Mouse (Mus musculus): ENCODE results near the gene Pds5b. TPM values are rescaled to one million over a fixed set of nuclear protein-coding genes. Genes with fewer than 3 reads are reported as not detected.
"Not testable (repeated sequence)": the region's sequence is repeated elsewhere in the genome, so short reads cannot be mapped to it uniquely, and the experiment has no call there.

Pds5b gene
- total and polyA plus RNA-seq, 3 experiments: 3.7 to 16.1 (median 15.6) TPM

- H3K4me3 ChIP-seq: no peak overlapping the region
- DNase-seq: no peak
- no peaks in the 10 kb centered on the region for H3K27me3 ChIP-seq (ENCODE audit: control insufficient read depth, insufficient read depth, low read length)
- no peaks in the 10 kb centered on the region for H3K79me2 ChIP-seq (replicated peaks; ENCODE audit: control insufficient read depth, insufficient read depth, low read length)
- H3K9ac ChIP-seq (ENCODE audit: low read depth, low read length): no peak overlapping the region
- no peak overlapping the region for H3K27ac ChIP-seq
- intact Hi-C loops (cut with DNase I): no loop called here
- H3K4me1 ChIP-seq (ENCODE audit: control insufficient read depth, insufficient read depth, low read length): no peaks in the 10 kb centered on the region
- WGBS: 66% methylated on average over 9 of the region's 9 CpGs
- no peaks in the 10 kb centered on the region for H3K36me3 ChIP-seq (ENCODE audit: control insufficient read depth, insufficient read depth, low read length)
- TF ChIP-seq POLR2A (IDR thresholded peaks at IDR 0.05; ENCODE audit: insufficient read depth, low read depth, low read length) (no peak), CTCF (IDR thresholded peaks at IDR 0.05) (no peak), EP300 (IDR thresholded peaks at IDR 0.05; ENCODE audit: insufficient read depth, low read depth, low read length) (no peak)
These were observed 157.2 kb downstream of the Pds5b start for GRCm38 (mm10) chr5:150830718-150831117.

GRCm38 (mm10) chr5:150836782-150837181 lies 163.2 kb downstream of the Pds5b start:
- Histone ChIP-seq H3K27me3 (ENCODE audit: control insufficient read depth, insufficient read depth, low read length) (no peaks in the 10 kb centered on the region), H3K27ac (no peak overlapping the region), H3K79me2 (replicated peaks; ENCODE audit: control insufficient read depth, insufficient read depth, low read length) (no peaks in the 10 kb centered on the region), H3K9ac (ENCODE audit: low read depth, low read length) (no peak overlapping the region), H3K36me3 (ENCODE audit: control insufficient read depth, insufficient read depth, low read length) (no peaks in the 10 kb centered on the region), H3K4me1 (ENCODE audit: control insufficient read depth, insufficient read depth, low read length) (peaks cover 1% of the 10 kb centered on the region; the same call in 1 of the 2 replicates), H3K4me3 (no peak overlapping the region)
- WGBS: 96% methylated on average over 8 of the region's 8 CpGs
- no peak for DNase-seq
- intact Hi-C loops (cut with DNase I): no loop called here
- TF ChIP-seq POLR2A (IDR thresholded peaks at IDR 0.05; ENCODE audit: insufficient read depth, low read depth, low read length): no peak
- no peak for TF ChIP-seq CTCF (IDR thresholded peaks at IDR 0.05)
- TF ChIP-seq EP300 (IDR thresholded peaks at IDR 0.05; ENCODE audit: insufficient read depth, low read depth, low read length): no peak

DNA sequence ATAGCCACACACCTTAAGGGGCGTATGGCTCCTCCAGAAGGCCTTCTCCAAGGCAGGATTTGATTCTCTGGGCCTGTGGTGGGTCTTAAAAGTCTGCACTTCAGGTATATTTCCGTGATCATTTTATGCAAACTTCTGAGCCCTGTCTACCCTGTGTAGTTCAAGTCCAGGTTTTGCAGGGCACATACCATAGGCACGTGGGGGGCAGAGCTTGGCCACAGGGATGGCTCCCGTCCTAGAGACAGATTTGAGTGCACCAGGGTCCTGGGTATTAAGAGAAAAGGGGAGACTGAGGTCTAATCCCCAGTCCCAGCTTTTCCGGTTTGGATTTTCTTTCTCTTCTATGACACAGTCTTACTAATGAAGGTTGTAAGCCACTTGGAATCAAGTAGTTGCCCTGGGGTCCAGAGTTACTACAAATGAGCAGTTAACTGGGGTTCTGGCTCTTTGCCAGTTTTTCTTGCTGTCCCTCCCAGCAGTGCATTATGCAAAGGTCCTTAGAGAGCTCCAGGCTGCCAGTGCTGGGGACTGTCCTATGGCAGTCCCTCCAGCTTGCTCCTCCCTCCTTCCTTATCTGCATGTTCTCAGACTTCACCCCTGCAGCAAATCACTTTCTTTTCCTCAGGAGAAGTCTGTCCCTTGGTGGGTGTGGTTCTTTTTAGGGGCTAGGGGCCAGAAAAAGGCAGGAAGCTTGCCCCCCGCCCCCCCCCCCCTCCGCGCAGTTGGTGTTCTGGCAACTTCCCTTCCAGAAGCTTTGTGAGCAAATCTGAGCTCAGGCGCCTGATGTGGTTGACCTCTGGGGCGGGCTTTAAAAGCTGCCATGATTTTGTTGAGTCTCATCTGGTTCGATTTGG lies 166.4 kb downstream of the Pds5b start:
- TF ChIP-seq POLR2A (IDR thresholded peaks at IDR 0.05; ENCODE audit: insufficient read depth, low read depth, low read length) (no peak), EP300 (IDR thresholded peaks at IDR 0.05; ENCODE audit: insufficient read depth, low read depth, low read length) (no peak), CTCF (IDR thresholded peaks at IDR 0.05) (no peak)
- Histone ChIP-seq H3K4me1 (ENCODE audit: control insufficient read depth, insufficient read depth, low read length) (peaks cover 1% of the 10 kb centered on the region; the same call in 1 of the 2 replicates), H3K36me3 (ENCODE audit: control insufficient read depth, insufficient read depth, low read length) (no peaks in the 10 kb centered on the region), H3K27me3 (ENCODE audit: control insufficient read depth, insufficient read depth, low read length) (no peaks in the 10 kb centered on the region), H3K79me2 (replicated peaks; ENCODE audit: control insufficient read depth, insufficient read depth, low read length) (no peaks in the 10 kb centered on the region), H3K4me3 (no peak overlapping the region; the same call in 1 of the 2 replicates), H3K9ac (ENCODE audit: low read depth, low read length) (no peak overlapping the region), H3K27ac (no peak overlapping the region)
- peak; percentile 24 to 45 for DNase-seq
- intact Hi-C loops (cut with DNase I): no loop called here
- 40% methylated on average over 11 of the region's 11 CpGs for WGBS

GRCm38 (mm10) chr5:150840596-150840995 lies 167.1 kb downstream of the Pds5b start:
- no peaks in the 10 kb centered on the region for H3K36me3 ChIP-seq (ENCODE audit: control insufficient read depth, insufficient read depth, low read length)
- DNase-seq: peak; percentile 14 to 21
- H3K79me2 ChIP-seq (replicated peaks; ENCODE audit: control insufficient read depth, insufficient read depth, low read length): no peaks in the 10 kb centered on the region
- TF ChIP-seq EP300 (IDR thresholded peaks at IDR 0.05; ENCODE audit: insufficient read depth, low read depth, low read length) (no peak), CTCF (IDR thresholded peaks at IDR 0.05) (no peak), POLR2A (IDR thresholded peaks at IDR 0.05; ENCODE audit: insufficient read depth, low read depth, low read length) (no peak)
- no peak overlapping the region for H3K9ac ChIP-seq (ENCODE audit: low read depth, low read length)
- no peak overlapping the region; the same call in 1 of the 2 replicates for H3K4me3 ChIP-seq
- H3K27me3 ChIP-seq (ENCODE audit: control insufficient read depth, insufficient read depth, low read length): no peaks in the 10 kb centered on the region
- WGBS: 56% methylated on average over 11 of the region's 11 CpGs
- no peak overlapping the region for H3K27ac ChIP-seq
- intact Hi-C loops (cut with DNase I): no loop called here
- peaks cover 1% of the 10 kb centered on the region; the same call in 1 of the 2 replicates for H3K4me1 ChIP-seq (ENCODE audit: control insufficient read depth, insufficient read depth, low read length)

- Histone ChIP-seq H3K4me3 (no peak overlapping the region), H3K4me1 (ENCODE audit: control insufficient read depth, insufficient read depth, low read length) (no peaks in the 10 kb centered on the region), H3K36me3 (ENCODE audit: control insufficient read depth, insufficient read depth, low read length) (no peaks in the 10 kb centered on the region), H3K79me2 (replicated peaks; ENCODE audit: control insufficient read depth, insufficient read depth, low read length) (no peaks in the 10 kb centered on the region), H3K27me3 (ENCODE audit: control insufficient read depth, insufficient read depth, low read length) (no peaks in the 10 kb centered on the region), H3K27ac (no peak overlapping the region), H3K9ac (ENCODE audit: low read depth, low read length) (no peak overlapping the region)
- 94% methylated on average over 6 of the region's 6 CpGs for WGBS
- DNase-seq: no peak
- intact Hi-C loops (cut with DNase I): no loop called here
- TF ChIP-seq EP300 (IDR thresholded peaks at IDR 0.05; ENCODE audit: insufficient read depth, low read depth, low read length): no peak
- TF ChIP-seq CTCF (IDR thresholded peaks at IDR 0.05): no peak
- TF ChIP-seq POLR2A (IDR thresholded peaks at IDR 0.05; ENCODE audit: insufficient read depth, low read depth, low read length): no peak
These were observed 172.4 kb downstream of the Pds5b start for GRCm38 (mm10) chr5:150845961-150846360.

DNA sequence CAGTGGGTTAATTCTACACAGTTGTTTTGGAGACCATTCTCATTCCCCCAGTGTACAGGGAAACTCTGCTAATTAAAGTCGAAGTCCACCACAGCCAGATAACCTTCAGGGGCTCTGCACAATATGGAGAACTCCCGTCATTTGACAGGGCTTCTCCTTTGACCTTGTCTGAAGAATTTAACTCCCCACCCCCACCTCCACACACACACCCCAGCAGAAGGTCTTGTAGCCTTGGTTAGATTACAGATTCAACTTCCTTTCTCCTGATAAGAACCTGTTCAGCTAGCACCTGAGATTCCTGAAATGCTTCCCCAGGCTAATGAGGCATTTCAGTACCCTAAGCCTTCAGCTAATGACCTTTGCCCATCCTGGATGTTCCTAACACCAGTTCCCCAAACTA lies 177.3 kb downstream of the Pds5b start:
- Histone ChIP-seq H3K36me3 (ENCODE audit: control insufficient read depth, insufficient read depth, low read length) (no peaks in the 10 kb centered on the region), H3K27ac (no peak overlapping the region), H3K9ac (ENCODE audit: low read depth, low read length) (no peak overlapping the region), H3K79me2 (replicated peaks; ENCODE audit: control insufficient read depth, insufficient read depth, low read length) (no peaks in the 10 kb centered on the region), H3K4me3 (no peak overlapping the region), H3K27me3 (ENCODE audit: control insufficient read depth, insufficient read depth, low read length) (no peaks in the 10 kb centered on the region), H3K4me1 (ENCODE audit: control insufficient read depth, insufficient read depth, low read length) (no peaks in the 10 kb centered on the region)
- intact Hi-C loops (cut with DNase I): no loop called here
- 40% methylated on average over 2 of the region's 2 CpGs for WGBS
- DNase-seq: no peak
- TF ChIP-seq EP300 (IDR thresholded peaks at IDR 0.05; ENCODE audit: insufficient read depth, low read depth, low read length) (no peak), CTCF (IDR thresholded peaks at IDR 0.05) (no peak), POLR2A (IDR thresholded peaks at IDR 0.05; ENCODE audit: insufficient read depth, low read depth, low read length) (no peak)

DNA sequence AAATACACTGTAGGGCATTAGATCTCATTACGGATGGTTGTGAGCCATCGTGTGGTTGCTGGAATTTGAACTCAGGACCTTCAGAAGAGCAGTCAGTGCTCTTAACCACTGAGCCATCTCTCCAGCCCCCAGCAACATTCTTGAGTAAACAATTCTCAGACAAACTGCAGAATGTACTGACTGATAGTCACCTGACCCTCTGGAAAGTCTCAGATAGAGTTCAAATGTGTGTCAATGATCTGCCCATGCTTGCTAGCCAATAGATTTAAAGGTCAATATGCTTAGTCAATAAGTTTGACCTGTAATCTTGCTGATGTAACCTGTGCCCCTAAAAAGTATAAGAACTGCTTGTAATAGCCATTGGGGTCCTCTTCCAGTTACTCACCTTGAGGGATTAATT lies 178.6 kb downstream of the Pds5b start:
- H3K36me3 ChIP-seq (ENCODE audit: control insufficient read depth, insufficient read depth, low read length); DNase-seq; intact Hi-C loops (cut with DNase I); H3K27ac ChIP-seq; H3K79me2 ChIP-seq (replicated peaks; ENCODE audit: control insufficient read depth, insufficient read depth, low read length); H3K9ac ChIP-seq (ENCODE audit: low read depth, low read length); H3K27me3 ChIP-seq (ENCODE audit: control insufficient read depth, insufficient read depth, low read length); H3K4me1 ChIP-seq (ENCODE audit: control insufficient read depth, insufficient read depth, low read length); H3K4me3 ChIP-seq: not testable (repeated sequence)
- 92% methylated on average over 2 of the region's 2 CpGs for WGBS
